Mouse (Mus musculus) right cerebral cortex, postnatal 14 days (tissue): ENCODE data around the gene Dapk2.

Experiments used
- DNase-seq: peaks from one replicate; pipeline ENCODE4 v3.0.0; 2022

The Dapk2 gene

DNA sequence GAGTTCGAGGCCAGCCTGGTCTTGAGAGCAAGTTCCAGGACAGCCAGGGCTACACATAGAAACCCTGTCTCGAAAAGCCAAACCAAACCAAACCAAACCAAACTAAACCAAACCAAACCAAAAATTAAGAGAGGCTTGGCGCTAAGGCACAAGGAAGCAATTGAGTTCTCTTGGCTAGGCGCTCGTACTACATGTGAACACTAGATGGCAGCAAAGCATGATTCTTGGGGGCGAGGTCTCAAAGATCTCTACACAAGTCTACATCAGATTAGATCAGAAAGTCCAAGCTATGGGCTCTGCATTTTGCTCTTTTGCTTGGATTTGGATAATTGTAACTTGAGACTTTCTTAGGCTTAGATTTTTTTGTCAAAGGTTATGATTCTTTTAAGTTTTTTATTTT lies 13.8 kb upstream of the Dapk2 start:
- peak; percentile 64 for DNase-seq

DNA sequence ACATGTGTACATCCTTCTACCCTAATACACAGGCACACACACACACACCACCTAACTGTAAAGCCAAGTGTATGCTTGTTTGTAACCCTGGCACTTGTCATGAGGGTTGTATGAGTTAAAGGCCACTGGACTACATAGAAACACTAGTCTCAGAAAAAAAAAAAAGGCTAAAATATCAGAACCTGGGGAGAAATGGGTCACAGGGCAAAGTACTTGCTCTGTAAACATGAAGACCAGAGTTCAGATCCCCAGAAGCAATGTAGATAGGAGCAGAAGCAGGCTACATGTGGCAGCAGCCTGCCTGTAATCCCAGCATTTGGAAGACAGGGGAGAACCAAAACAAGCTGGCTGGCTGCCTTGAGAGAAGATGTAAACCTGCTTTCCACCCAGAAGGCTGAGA lies 11.9 kb upstream of the Dapk2 start:
- no peak for DNase-seq

DNA sequence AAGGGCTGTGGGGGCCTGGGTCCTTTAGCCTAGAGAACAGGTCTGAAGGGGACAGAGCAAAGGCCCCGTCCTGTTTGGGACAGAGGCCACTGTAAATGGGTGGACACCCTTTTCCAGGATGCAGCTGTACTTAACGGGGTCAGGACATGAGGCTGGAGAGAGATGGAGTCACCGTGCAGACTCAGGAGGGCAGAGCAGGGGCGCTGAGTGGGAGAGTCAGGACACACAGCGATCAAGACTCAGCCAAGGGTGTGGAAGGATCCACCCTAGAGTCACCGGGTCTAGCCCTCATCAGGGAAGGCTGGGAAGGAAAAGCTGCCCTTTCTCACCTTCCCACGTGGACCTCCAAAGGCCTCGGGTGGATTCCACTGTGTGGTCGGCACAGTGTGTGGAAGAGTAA lies 6.0 kb upstream of the Dapk2 start:
- no peak for DNase-seq

DNA sequence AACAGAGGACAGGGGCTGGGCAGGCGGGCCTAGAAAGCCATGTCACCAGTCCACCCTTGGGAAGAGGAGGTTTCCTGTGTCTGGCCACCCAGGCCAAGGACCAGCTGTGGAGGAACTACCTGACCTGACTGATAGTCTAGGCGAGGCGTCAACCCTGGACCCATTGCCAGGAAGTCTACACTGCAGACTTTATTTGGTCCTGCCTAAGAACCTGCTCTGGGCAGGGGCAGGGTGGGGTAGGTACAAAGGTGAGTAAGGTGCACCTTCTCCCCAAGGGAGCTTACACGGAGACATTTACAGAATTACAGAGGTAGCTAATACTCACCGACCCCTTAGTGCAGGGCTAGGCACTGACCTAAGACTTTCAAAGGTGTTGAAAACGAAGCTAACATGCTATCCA lies 4.4 kb upstream of the Dapk2 start:
- DNase-seq = no peak

DNA sequence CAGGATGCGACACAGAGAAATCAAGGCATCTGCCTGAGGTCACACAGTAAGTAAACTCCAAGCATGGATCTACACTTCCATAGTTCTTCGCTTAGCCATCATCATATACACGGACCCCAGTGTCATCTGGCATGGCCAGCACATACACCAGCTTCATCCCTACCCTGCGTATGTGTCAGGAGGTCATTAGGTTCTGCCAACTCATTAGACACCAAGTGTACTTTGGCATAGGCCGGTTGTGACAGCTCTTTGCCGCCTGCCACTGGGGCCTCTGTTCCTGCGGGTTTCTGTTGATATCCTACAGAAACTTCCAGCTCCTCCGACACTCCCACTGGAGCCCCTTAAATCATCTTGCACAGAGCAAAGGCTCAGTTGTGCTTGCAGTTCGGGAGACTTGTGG lies 4.0 kb upstream of the Dapk2 start:
- no peak for DNase-seq

DNA sequence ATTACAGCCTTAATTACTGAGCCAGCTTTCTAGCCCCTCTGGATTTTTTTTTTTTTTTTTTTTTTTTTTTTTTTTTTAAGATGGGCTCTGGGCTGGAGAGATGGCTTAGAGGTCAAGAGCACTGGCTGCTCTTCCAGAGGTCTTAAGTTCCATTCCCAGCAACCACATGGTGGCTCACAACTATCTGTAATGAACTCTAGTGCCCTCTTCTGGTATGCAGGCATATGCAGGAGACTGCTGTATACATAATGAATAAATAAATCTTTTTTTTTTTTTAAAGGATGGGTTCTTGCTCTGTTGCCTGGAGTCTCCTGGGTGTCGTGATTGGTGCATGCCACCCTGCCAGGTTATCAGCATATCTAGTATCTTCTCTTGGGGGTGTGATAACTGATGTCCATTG lies 2.5 kb upstream of the Dapk2 start:
- DNase-seq = no peak

DNA sequence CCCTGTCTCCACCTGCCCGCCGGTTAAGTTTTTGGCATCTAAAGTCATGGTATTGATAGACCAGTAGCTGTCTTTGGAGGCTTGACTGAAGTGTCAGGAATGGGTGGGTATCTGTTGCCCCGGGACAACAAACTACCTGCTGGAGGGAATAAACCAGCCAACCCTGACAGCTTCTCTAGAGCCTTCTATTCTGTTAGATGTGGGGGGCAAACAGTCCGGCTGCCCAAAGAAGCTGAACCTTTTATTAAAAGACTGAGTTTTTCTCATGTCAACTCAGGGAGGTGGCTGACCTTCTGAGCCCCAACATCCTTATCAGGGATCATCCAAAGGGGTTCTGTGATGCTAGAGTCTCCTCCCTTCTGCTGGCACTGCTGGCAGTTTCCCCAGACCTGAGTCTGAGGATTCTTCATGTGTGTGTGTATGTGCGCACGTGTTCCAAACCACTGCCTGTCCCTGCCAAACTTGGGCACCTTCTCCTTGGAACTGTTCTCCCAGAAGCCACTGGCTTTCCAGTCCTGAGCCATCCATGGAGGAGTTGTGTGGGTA lies 935 bp downstream of the Dapk2 start:
- DNase-seq = no peak

DNA sequence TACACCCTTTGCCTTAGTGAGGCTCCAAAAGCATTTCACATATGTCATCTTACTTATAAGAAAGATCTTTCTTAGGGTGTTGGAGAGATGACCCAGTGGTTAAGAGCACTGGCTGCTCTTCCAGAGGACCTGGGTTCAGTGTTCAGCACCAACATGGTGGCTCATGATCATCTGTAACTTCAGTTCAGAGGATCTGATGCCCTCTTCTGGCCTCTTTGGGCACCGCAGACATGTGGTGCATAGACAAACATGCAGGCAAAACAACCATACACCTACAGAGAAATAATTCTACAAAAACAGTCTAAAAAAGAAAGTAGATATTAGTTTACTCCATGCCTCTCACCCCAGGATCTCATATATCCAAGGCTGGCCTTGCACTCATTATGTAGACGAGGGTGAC lies 2.1 kb downstream of the Dapk2 start:
- DNase-seq = no peak

DNA sequence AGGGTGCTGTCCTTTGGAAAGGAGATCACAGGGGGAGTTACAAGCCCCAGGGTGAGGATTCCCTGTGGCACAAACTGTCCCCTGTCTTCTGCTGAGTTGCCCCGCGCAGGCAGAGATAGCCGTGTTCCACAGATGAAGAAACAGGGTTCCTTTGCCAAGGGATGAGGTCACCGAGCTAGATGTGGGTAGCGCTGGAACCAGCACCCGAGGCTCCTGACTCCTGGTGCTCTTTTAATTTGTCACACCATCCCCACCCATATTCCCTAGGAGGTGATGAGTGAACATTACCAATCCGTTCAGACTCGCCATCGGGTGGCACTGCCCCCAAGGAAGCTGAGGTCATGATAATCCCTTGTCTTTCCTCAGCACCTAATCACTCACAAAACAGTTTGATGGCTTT lies 5.0 kb downstream of the Dapk2 start:
- DNase-seq = no peak

DNA sequence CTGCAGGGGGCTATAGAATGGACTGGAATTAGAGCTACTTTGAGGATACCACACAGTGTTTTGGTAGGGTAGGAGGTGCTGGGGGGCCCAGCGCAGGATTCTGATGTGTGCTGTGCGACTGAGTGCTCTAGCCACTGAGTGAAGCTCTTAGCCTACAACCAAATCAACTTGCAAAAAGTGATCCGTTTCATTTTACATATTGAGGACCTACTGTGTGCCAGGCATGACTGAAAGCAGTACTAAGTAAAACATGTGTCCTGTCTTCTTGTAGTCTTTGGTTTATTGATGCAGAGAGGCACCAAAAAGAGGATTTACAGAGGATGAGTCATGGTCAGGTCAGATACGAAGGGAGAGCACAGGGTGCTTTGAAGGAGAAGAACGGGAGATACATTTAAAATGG lies 9.2 kb downstream of the Dapk2 start:
- no peak for DNase-seq

DNA sequence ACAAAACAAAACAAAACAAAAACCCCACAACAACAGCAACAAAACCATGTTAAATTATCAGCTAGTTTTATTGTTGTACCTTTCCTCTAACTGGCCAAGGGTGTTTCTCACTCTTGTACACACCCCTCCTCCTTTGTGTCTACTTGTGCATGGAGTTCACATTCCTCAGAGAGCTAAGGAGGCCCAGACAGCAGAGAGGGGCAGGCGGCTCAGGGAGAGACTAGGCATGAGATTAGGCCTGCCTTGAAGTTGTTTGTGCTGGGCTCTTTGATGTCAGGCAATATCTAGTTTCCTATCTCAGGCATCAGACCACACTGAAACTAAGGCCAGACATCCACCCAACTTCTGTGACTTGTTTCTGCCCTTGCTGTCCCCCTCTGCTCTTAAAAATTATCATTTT lies 10.2 kb downstream of the Dapk2 start:
- no peak for DNase-seq

DNA sequence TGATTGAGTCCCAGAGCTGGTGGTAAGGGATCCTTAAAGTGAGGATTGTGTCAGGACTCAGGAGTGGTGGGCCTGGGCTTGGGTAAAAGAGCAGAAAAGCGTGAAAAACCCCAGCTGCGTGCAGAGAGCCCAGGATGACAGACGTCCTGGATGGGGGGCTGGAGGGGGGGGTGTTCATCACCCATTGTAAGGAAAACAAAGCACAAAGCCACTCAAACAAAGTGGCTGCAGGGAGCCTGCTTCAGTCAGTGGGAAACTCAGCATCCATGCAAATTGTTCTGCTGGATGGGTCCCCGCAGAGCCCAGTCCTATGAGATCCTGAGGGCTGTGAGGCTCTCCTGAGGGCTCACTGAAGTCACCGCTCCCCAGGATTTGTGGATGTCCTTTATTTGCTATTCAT lies 12.5 kb downstream of the Dapk2 start:
- no peak for DNase-seq

DNA sequence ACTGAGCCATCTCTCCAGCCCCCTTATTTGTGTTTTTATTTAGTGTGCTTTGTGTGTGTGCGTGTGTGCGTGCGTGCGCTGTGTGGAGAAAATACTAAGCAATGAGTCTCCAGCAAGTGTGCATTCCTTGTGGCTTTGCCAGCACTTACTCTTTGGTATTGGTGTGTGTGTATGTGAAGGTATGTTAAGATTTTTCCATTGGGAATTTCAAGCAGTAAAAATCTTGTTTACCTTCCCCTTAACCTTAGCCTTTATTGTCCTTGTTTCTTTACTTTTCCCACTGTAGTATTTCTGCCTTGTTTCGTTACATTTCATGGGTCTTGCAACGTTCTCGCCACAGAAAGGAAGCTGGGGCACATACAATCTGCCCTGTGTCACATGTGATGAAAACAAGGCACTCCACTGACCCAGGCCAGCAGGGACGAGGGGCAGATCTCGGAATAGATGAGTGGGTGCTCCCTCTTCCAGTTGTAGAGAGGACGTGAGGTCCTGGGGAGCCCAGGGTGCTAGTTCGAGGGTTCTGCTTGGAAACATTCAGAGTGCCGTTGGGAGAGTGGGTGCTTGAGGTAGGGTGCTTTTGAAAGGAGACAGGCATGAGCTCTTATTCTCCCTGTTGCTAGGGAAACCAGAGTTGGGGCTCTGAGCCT lies 13.4 kb downstream of the Dapk2 start:
- DNase-seq = no peak

DNA sequence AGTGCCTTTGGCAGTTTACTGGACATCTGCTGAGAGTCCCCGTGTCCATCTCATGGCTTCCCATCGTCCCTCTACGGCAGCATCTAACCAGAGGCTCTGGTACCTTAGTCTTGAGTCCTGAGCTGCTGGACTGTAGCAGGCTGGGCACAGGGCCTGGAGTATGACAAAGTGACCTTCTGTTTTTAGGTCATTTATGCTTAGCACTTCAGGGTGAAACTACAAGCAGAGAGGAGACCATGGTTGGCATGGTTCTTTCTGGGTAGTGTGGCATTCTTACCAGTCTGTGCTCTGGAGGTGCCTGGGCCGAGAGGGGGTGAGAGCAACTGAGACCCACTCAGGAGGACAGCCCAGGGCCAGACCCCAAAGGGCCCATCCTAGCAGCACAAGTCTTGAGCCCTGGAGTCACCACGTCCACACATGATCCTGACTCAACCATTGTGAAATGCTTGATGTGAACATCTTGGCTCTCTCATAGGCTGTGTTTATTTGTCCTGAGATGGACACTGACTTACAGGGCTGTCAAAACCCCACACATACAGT lies 15.4 kb downstream of the Dapk2 start:
- no peak for DNase-seq

DNA sequence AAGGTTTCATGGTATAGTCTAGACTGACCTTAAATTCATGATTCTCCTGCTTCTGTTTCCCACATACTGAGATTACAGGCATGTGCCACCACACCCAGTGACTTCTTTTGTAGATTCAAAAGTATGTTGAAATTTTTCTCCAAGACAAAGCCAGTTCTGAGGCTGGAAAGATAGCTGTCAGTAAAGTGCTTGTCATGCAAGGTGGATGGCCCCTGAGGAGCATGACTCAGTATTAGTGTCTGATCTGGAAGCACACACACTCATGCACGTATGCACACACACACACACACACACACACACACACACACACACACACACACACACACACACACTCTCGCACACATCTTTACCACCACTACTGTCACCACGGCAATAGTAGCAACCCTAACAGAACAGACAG lies 17.0 kb downstream of the Dapk2 start:
- DNase-seq = no peak

DNA sequence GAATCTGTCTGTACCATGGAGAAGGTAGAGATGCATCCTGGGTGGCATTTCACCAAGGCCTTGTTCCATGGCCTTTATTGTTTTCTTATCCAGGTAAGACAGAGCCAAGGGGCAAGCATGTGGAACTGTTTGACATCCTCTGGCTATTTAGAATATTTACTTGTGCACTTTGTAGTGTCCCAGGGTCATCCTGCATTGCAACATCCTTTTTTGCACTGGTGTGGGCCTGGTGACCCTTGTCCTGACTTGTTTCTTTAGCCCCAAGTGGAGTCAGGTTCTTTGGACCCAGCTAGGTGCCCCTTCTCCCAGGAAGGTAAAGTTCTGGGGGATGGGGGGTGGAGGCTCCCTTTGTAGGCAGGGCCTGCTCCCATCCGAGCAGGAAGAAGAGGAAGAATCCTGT lies 20.0 kb downstream of the Dapk2 start:
- no peak for DNase-seq

DNA sequence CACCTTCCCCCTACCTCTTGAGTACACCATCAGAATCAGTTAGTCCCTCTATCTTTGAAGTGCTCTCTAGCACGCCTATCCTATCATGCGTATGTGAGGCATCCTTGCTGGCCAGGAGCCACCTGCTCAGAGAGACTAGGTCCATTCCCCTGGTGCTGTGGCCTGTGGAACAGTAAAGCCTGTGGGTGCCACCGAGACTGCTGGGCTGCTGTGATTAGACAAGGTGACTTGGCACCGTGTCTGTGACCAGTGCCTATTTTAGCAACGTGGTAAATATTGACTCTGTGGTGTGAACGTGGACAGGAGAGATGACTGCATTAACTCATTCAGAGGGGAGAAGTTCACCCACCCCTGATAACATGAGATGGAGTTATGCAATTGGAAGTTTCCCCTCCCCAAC lies 21.8 kb downstream of the Dapk2 start:
- DNase-seq = no peak

DNA sequence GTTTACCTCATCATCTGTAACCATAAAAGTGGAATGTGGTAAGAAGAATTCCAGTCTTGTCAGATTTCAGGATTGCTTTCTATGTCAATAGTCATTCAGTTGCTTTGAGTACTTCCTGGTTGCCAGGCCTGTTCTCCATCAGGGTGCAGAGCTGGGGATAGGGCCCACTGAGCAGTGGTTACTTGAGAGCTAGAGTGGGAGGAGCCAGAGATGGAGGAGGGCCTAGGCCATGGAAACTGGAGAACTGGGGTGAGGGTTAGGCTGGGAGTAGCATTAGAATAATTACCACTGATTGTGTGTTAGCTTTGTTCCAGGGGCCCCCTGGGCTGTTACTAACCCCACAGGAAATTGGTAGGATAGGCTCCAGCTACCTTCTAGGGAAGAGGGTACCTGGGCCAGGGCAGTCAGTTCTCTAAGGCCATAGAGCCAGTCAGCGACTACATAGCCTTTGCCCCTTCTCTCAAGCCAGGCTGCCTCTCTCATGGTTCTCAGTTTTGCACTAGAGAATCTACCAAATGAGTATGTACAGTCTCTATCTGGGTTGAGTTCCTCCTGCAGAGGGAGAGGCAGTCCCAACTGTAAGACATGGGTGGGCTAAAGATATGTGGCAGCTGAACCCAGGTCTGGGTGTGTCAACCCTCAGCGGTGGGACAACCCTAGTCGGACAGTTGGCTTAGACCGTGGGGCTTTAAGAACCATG lies 23.3 kb downstream of the Dapk2 start:
- DNase-seq = no peak

DNA sequence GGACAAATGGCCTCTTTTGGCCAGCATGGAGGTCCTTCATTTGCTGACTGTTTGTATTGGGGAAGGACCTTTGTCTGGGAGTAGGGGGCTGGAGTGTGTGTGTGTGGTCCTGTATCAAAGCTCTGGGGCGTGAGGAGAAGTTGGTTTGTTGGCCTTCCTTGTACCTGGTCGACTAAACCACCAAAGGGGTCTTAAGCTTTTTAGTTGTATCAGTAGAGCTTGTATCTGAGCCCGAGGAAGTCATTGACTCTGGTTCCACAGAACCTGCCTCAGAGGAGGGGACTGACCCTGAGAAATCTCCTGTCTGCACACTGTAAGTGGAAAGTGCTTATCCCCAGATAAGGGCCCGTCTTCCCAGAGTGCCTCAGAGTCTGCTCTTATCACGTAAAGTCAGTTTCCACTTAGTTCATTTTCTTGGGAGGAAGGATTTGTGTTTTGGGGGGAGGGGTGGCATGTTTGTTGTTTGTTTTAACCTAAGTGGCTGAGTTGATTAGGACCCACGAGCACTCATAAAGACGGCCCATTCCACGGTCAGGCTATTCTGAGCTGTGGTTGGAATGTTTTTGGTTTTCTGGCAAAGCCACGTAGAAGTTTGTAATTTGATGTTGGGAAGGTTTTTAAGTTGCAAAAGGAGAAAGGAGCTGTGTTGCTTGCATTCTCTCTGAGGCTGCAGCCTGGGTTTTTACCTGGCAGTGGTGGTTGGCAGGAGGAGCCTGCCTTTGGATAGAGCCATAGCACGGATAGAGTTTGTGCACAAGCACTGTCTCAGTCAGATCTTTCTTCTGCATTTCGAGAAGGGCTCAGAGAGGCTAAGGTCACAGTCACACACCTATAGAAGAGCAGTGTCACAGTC lies 24.0 kb downstream of the Dapk2 start:
- no peak for DNase-seq

DNA sequence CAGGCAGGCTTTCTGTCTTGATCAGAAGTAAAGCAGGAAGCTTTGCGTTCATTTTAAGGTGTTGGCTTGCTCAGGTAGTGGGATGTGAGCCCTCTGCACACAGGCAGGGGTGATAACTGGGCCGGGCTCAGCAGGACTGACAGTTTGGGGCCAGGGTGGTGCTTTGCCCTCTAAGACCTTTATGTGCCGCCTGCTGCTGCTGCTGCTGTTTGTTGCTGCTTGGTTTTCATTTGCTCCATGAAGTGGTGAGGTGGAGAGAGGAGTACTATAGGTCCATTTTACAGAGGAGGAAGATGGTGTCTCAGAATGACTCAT lies 24.6 kb downstream of the Dapk2 start:
- DNase-seq = no peak

DNA sequence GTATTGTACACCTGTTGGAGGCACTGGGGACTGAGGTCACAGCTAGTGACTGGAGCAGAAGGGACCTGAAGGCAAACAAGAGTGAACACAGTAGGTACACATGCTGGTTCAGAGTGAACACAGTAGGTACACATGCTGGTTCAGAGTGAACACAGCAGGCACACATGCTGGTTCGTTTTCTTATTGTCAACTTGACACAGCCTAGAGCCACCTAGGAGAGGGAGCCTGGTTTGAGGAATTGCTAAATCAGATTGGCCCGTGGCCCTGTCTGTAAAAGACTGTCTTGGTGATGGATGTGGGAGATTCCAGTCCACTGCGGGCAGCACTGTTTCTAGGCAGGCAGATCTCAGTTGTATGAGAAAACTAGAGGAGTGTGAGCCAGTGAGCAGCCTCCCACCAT lies 25.0 kb downstream of the Dapk2 start:
- no peak for DNase-seq

DNA sequence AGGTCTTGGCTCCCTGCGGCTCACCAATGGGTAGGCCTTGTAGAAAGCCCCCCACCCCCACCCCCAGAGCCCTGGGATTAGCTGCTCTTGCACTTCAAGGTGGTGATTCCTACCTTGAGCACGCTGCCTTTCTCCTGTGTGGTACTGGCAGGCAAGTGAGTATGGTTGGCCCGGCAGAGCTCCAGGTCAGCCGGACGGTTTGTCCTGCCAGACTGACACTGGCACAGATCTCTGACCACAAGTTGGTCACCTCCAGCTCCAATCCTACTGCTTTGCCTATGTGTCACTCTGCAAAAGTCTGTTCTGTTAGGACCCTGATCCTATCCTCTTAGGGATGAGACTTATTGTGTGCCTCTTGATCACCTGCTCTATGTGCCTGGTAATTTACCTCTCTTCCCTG lies 26.5 kb downstream of the Dapk2 start:
- no peak for DNase-seq

DNA sequence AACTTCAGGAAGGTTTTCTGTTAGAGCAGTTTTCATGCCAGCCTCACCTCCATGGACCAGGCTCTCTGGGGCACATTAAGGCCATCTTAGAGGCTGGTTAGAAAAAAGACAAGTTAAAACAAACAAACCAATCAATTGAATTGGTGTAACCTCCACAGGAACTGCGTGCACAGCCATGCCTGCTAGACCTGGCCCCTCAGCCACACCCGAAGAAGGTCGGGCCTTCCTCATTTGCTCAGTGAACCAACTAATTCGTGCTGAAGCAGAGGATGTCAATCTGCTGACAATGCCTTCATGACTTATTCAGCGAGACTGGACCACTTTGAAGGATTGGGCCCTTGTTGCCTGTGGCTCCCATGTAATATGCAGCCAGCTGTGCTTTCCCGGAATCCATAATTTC lies 28.4 kb downstream of the Dapk2 start:
- no peak for DNase-seq

DNA sequence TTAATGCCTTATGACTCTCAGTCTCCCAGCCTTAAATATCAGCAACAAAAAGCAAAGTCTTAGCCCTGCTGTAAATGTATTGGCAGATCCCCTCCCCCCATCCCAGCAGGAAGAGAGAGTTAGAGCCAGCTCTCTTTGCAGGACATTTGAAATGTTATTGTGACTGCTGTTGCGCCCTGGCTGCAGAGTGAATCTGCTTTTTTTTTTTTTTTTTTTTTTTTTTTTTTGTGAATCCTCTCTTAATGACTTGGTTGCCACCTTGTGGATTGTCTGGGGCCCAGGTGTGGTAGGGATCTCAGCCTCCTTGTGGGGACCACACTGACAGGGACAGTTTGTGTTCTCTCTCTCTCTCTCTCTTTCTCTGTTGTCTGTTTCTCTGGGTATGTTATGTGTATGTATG lies 31.0 kb downstream of the Dapk2 start:
- no peak for DNase-seq
